Mouse (Mus musculus) ES-E14 (cell line): ENCODE results near the gene Fbxw8. TPM values are rescaled to one million over a fixed set of nuclear protein-coding genes. Genes with fewer than 3 reads are reported as not detected.

Experiments used
- DNase-seq: peaks from one replicate; pipeline ENCODE4 v3.0.0-alpha.2; 2013; ENCODE audit warnings: low read depth, low spot score
- H3K27ac ChIP-seq: 2 replicates; pipeline ENCODE4 v1.5.1; 2012; ENCODE audit warnings: low read depth, mild to moderate bottlenecking, low read length, moderate library complexity, mixed read lengths; ENCODE audit not compliant: poor library complexity, insufficient read depth, severe bottlenecking
- H3K36me3 ChIP-seq: 2 replicates; pipeline ENCODE4 v1.6.1; 2012; ENCODE audit warnings: mild to moderate bottlenecking, low read length, moderate library complexity, mixed read lengths; ENCODE audit not compliant: control insufficient read depth, poor library complexity, insufficient read depth, severe bottlenecking
- H3K4me1 ChIP-seq, 2 experiments: fragments of 150-350 bp in 1 of 2; sonication (generic) in 1 of 2; 2 replicates each; pipeline ENCODE4 v1.6.1; 2012; ENCODE audit warnings: low read length in 2 of 2, mild to moderate bottlenecking in 1 of 2, mixed read lengths in 1 of 2; ENCODE audit not compliant: control insufficient read depth in 2 of 2, insufficient read depth in 2 of 2, poor library complexity in 1 of 2
- H3K4me3 ChIP-seq, 2 experiments: fragments of 150-350 bp in 1 of 2; sonication (generic) in 1 of 2; 2 replicates each; pipeline ENCODE4 v1.5.1; 2012; ENCODE audit warnings: low read length in 2 of 2, low read depth in 1 of 2, mild to moderate bottlenecking in 1 of 2, mixed read lengths in 1 of 2; ENCODE audit not compliant: insufficient read depth in 1 of 2, poor library complexity in 1 of 2, severe bottlenecking in 1 of 2
- H3K9ac ChIP-seq: 2 replicates; pipeline ENCODE4 v1.6.1; 2012; ENCODE audit warnings: low read depth, mild to moderate bottlenecking, low read length, mixed read lengths; ENCODE audit not compliant: poor library complexity, insufficient read depth, severe bottlenecking
- H3K9me3 ChIP-seq: fragments of 150-350 bp; sonication (generic); 2 replicates; pipeline ENCODE4 v1.6.1; 2012; ENCODE audit warnings: low read depth, mild to moderate bottlenecking, low read length; ENCODE audit not compliant: control insufficient read depth, insufficient read depth
- CHD2 ChIP-seq: IDR thresholded peaks from 2 replicates; pipeline ENCODE4 v1.6.1; 2014; ENCODE audit warnings: mild to moderate bottlenecking, low read depth, low read length, inconsistent platforms
- HCFC1 ChIP-seq: IDR thresholded peaks from 2 replicates; pipeline ENCODE4 v1.6.1; 2012; ENCODE audit warnings: low read length, inconsistent platforms, borderline replicate concordance; ENCODE audit not compliant: insufficient read depth
- MAFK ChIP-seq: IDR thresholded peaks from 2 replicates; pipeline ENCODE4 v1.6.1; 2014; ENCODE audit warnings: mild to moderate bottlenecking, low read depth, low read length, inconsistent platforms; ENCODE audit not compliant: insufficient read depth
- ZC3H11A ChIP-seq: IDR thresholded peaks from 2 replicates; pipeline ENCODE4 v1.6.1; 2012; ENCODE audit warnings: low read depth, mild to moderate bottlenecking, inconsistent platforms, low read length, borderline replicate concordance
- ZNF384 ChIP-seq: IDR thresholded peaks from 2 replicates; pipeline ENCODE4 v1.6.1; 2012; ENCODE audit warnings: low read depth, low read length, inconsistent platforms
- in situ Hi-C, 2 experiments: fragments of 600-800 bp; cut with MboI; formaldehyde crosslinking; loops; one replicate each; pipeline ENCODE4 v1.15.1; 2025; ENCODE audit warnings: low sequenced_read_pairs in 2 of 2, inconsistent platforms in 1 of 2; ENCODE audit not compliant: unreplicated experiment in 2 of 2
- total RNA-seq: library from RNA; depleted of rRNA; stranded (reverse); fragments of 300-350 nt; gene quantifications from 2 replicates; pipeline ENCODE4 v1.2.3, GENCODE M21; 2012

The Fbxw8 gene
- total RNA-seq, 1 experiment: 46.2 TPM

- no peak overlapping the region for H3K9ac ChIP-seq
- H3K27ac ChIP-seq: no peak overlapping the region
- no peaks in the 10 kb centered on the region for H3K36me3 ChIP-seq
- DNase-seq: no peak
- peak overlapping the region; percentile 2 to 90; a peak in 3 of 4 replicates for H3K4me3 ChIP-seq
- TF ChIP-seq MAFK (no peak), ZC3H11A (no peak), CHD2 (no peak), HCFC1 (no peak), ZNF384 (no peak)
- H3K9me3 ChIP-seq: no peaks in the 10 kb centered on the region
- in situ Hi-C loops: loop anchor here in 1 of 2 experiments (25.0 kb wide), 1 partner anchor 1491 kb away; the partner anchor contains the start of gene Tbx3
- H3K4me1 ChIP-seq: peaks cover 0 to 9% of the 10 kb centered on the region in 2 experiments; a peak in 1 of 4 replicates
These were observed 15.7 kb upstream of the Fbxw8 start for GRCm38 (mm10) chr5:118170888-118171529.

DNA sequence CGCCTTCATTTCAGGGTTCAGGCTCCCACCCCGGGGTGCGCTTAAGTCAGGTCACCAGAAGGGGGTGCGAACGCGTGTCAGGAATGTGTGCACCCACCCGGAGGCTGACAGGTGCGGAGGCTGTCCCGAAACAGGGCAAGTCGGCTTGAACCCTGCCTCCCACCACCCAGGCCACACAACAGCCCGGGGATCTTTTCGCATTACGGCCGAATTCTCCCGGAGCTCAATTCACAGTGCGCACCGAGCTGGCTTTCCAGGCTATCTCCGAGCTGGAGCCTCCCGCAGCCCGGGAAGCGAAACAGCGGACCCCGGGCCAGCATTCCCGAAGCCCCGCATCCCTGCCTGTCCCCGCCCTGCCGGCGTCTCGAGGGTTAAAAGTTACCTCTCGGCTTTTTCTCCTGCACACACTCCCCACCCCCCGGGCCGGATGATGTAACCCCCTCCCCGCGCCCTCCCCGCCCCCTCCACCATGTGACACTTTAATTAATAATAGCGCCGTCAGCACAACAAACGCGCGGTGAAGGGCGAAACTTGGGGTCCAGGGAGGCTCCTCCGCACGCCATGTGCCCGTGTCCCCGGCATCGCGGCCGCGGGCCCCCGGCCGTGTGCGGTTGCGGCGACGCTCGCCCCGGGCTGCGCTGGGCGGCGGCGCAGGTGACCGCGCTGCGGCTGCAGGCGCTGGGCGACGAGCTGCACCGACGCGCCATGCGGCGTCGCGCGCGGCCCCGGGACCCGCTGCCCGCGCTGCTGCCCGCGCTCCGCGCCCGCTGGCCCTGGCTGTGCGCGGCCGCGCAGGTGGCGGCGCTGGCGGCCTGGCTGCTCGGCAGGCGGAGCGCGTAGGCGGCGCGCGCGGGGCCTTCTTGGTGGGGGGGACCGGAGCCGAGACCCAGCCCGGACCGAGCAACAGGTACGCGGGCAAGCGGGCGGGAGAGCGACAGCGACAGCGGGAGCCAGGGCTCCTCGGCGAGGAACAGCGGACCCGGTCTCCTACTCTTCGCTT, 14.3 kb upstream of the Fbxw8 start:
- in situ Hi-C loops: loop anchor here in 1 of 2 experiments (25.0 kb wide), 1 partner anchor 1493 kb away; the partner anchor contains the start of gene Tbx3
- Histone ChIP-seq H3K9ac (peak overlapping the region; percentile 84), H3K27ac (no peak overlapping the region), H3K36me3 (no peaks in the 10 kb centered on the region), H3K4me1 (peaks cover 0 to 9% of the 10 kb centered on the region in 2 experiments; a peak in 1 of 4 replicates), H3K9me3 (no peaks in the 10 kb centered on the region), H3K4me3 (peak overlapping the region; percentile 66 to 90)
- DNase-seq: no peak
- TF ChIP-seq ZNF384: no peak
- no peak for TF ChIP-seq HCFC1
- no peak for TF ChIP-seq MAFK
- no peak for TF ChIP-seq CHD2
- no peak for TF ChIP-seq ZC3H11A

DNA sequence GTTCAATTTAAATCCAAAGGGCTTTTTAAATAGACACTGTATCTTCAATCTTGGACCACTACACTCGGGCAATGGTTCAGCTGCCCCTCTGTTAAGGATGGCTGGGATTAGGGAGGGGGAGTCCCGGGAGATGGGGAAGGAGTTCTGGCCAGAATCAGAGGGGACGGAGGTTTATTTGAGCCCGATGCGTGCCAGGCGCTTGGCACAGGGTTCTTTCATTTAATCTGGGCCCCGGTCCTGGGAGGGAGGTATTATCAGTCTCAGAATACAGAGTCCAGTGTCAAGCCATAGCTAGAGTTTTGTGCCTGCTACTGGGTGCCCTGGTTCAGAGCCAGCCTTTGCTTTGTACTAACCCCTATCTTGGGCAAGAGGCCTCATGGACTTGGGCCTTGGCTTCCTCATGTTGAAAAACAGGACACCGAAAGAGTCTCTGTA, 12.3 kb upstream of the Fbxw8 start:
- Histone ChIP-seq H3K9ac (no peak overlapping the region), H3K36me3 (no peaks in the 10 kb centered on the region), H3K9me3 (no peaks in the 10 kb centered on the region), H3K27ac (no peak overlapping the region), H3K4me1 (0 out of 4 replicates have a peak, but pooled peaks cover 0 to 6% of the 10 kb centered on the region in 2 experiments), H3K4me3 (no peak overlapping the region)
- in situ Hi-C loops: loop anchor here in 1 of 2 experiments (25.0 kb wide), 1 partner anchor 1495 kb away; the partner anchor contains the start of gene Tbx3
- TF ChIP-seq ZNF384 (no peak), MAFK (no peak), ZC3H11A (no peak), HCFC1 (no peak), CHD2 (no peak)
- DNase-seq: no peak

GRCm38 (mm10) chr5:118165462-118165861, 10.2 kb upstream of the Fbxw8 start:
- H3K9ac ChIP-seq: no peak overlapping the region
- H3K4me3 ChIP-seq: no peak overlapping the region
- DNase-seq: no peak
- TF ChIP-seq CHD2 (no peak), ZNF384 (no peak), MAFK (no peak), HCFC1 (no peak)
- H3K36me3 ChIP-seq: no peaks in the 10 kb centered on the region
- peaks cover under 1 to 10% of the 10 kb centered on the region in 2 experiments; a peak in 1 of 4 replicates for H3K4me1 ChIP-seq
- in situ Hi-C loops: loop anchor here in 1 of 2 experiments (25.0 kb wide), 1 partner anchor 1497 kb away; the partner anchor contains the start of gene Tbx3
- H3K9me3 ChIP-seq: no peaks in the 10 kb centered on the region
- H3K27ac ChIP-seq: no peak overlapping the region
